Mouse (Mus musculus) testis, adult 2 months (tissue): ENCODE results near the gene Src.

ENCODE experiments used
- CTCF ChIP-seq: fragments of 200-500 bp; IDR thresholded peaks from 2 replicates; pipeline ENCODE4 v1.5.1; 2012; ENCODE audit warnings: low read depth, mild to moderate bottlenecking, inconsistent platforms, low read length, moderate library complexity; ENCODE audit not compliant: control insufficient read depth, insufficient read depth, insufficient replicate concordance
- POLR2A ChIP-seq: fragments of 200-500 bp; IDR thresholded peaks from 2 replicates; pipeline ENCODE4 v1.6.1; 2012; ENCODE audit warnings: low read depth, mild to moderate bottlenecking, inconsistent platforms, low read length, moderate library complexity; ENCODE audit not compliant: control insufficient read depth

GRCm38 (mm10) chr2:157447297-157448158, 29.3 kb downstream of the Src start:
- TF ChIP-seq POLR2A: no peak
- TF ChIP-seq CTCF: no peak
